Mouse (Mus musculus): ENCODE measurements around the gene Immp1l. TPM values are rescaled to one million over a fixed set of nuclear protein-coding genes. Genes with fewer than 3 reads are reported as not detected.

The Immp1l gene
- polyA plus RNA-seq, 1 experiment from 2014 or later: 120 TPM

DNA sequence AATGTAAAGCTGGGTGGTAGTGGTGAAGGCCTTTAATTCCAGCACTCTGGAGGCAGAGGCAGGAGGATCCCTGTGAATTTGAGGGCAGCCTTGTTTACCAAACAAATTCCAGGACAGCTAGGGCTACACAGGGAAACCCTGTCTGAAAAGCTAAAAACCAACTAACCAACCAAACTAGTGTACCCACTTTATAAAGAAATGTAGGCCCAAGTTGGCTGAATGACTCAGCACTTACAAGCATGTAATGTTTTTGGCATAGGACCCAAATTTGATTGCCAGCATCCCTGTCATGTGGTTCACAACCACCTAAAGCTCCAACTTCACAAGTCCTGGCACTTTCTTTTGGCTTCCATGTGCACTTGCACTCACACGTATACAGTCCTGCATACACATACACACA, 12.2 kb downstream of the Immp1l start:
- ATAC-seq (ENCODE audit: insufficient read depth, low FRiP score, low TSS enrichment): no peak
- no peak for DNase-seq (ENCODE audit: low spot score)
- Histone ChIP-seq H3K4me1 (ENCODE audit: control insufficient read depth, insufficient read depth, low read length) (no peaks in the 10 kb centered on the region), H3K36me3 (ENCODE audit: control insufficient read depth, insufficient read depth, low read length) (no peaks in the 10 kb centered on the region), H3K27me3 (ENCODE audit: control insufficient read depth, insufficient read depth, low read length) (no peaks in the 10 kb centered on the region), H3K4me2 (ENCODE audit: low read depth) (no peak overlapping the region), H3K4me3 (ENCODE audit: low read depth, low read length) (no peak overlapping the region), H3K9me3 (ENCODE audit: control insufficient read depth, low read length) (no peaks in the 10 kb centered on the region), H3K27ac (ENCODE audit: low read depth, low read length) (no peak overlapping the region), H3K9ac (ENCODE audit: low read length) (no peak overlapping the region)
- WGBS: 100% methylated on average over 1 of the region's 1 CpGs

DNA sequence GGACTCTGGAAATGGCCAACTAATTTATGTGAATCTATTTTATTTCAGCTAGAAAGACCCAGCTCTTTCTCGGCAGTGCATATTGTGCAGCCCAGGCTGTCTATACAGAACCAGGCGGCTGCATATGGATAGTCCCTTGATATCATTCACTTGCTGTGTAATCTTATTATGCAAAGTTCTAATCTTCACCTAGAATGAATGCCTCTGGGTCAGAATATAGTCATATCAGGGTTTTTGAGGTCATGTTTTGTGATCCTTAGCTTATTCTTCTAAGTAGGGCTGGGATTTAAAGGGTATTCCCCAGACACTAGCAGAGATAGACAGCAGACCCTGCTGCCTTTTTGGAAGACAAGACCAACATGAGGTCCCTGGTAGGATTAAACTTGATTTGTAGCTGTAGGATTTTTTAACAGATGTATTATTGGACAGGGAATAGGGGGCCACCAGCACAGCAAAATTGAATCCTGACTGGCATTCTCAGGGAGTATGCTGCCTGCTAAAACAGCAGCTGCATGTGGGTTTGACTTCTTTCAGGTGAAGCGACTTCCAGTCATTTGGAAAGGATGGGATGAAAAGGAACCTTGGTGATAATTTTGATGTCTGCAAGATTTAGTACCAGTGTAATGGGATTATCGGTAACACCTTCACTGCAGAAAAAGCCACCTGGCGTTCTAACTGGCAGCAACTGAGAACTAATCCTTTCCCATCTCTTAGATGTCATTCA, 13.3 kb downstream of the Immp1l start:
- no peaks in the 10 kb centered on the region for H3K27me3 ChIP-seq (ENCODE audit: control insufficient read depth, insufficient read depth, low read length)
- H3K27ac ChIP-seq (ENCODE audit: low read depth, low read length): no peak overlapping the region
- ATAC-seq (ENCODE audit: insufficient read depth, low FRiP score, low TSS enrichment) (no peak), DNase-seq (ENCODE audit: low spot score) (no peak)
- H3K36me3 ChIP-seq (ENCODE audit: control insufficient read depth, insufficient read depth, low read length): no peaks in the 10 kb centered on the region
- no peak overlapping the region for H3K4me2 ChIP-seq (ENCODE audit: low read depth)
- H3K4me1 ChIP-seq (ENCODE audit: control insufficient read depth, insufficient read depth, low read length): no peaks in the 10 kb centered on the region
- H3K4me3 ChIP-seq (ENCODE audit: low read depth, low read length): no peak overlapping the region
- WGBS: 80% methylated on average over 5 of the region's 5 CpGs
- no peak overlapping the region for H3K9ac ChIP-seq (ENCODE audit: low read length)
- no peaks in the 10 kb centered on the region for H3K9me3 ChIP-seq (ENCODE audit: control insufficient read depth, low read length)

DNA sequence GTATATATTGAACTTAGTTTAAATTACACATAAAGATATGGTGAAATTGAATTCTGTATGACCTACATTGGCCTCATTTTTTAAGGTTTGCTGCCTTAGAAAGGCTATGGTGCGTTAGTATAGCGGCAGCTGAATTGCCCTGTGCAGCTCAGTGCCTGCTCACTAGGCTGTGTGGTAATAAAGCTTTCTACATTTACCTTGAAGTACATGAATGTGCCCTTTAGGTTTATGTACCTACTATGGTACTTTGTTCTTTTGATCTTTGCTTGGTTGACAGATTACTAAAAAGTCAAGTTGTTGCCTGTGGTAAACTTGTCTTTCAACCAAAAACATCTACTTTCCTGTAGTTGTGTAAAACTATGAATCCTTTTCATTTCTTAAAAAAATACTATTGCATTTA, 45.7 kb downstream of the Immp1l start:
- Histone ChIP-seq H3K4me3 (ENCODE audit: low read depth, low read length) (no peak overlapping the region), H3K4me1 (ENCODE audit: control insufficient read depth, insufficient read depth, low read length) (no peaks in the 10 kb centered on the region), H3K27ac (ENCODE audit: low read depth, low read length) (no peak overlapping the region), H3K36me3 (ENCODE audit: control insufficient read depth, insufficient read depth, low read length) (no peaks in the 10 kb centered on the region), H3K9ac (ENCODE audit: low read length) (no peak overlapping the region), H3K27me3 (ENCODE audit: control insufficient read depth, insufficient read depth, low read length) (no peaks in the 10 kb centered on the region), H3K9me3 (ENCODE audit: control insufficient read depth, low read length) (no peaks in the 10 kb centered on the region), H3K4me2 (ENCODE audit: low read depth) (no peak overlapping the region)
- 93% methylated on average over 2 of the region's 2 CpGs for WGBS
- no peak for DNase-seq (ENCODE audit: low spot score)
- ATAC-seq (ENCODE audit: insufficient read depth, low FRiP score, low TSS enrichment): no peak

DNA sequence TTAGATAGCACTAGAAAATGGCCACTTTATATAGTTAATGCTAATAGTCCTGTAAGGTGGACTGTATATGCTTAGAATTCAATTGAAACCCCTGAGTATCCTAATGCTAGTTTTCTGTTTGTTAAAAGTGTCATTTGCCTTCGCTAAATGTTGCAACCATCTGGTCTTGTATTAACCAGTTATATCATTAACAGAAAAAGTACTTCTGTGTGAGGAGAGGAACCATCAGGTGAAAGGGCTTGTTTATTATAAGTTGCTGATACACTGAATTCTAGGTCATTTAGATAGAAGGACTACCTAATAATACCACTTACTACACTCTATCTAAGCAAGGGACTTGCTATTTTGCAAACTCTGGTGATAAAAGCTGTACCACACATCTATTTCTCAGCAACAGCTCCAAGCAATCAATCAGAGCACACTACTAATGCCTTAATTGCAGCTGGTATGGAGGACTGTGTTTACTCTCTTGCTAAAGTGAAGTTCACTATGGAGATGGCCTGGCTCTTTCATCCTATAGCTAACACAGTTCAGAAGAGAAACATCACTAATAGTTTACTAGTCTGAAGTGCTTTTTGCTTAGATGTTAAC, 47.0 kb downstream of the Immp1l start:
- Histone ChIP-seq H3K4me2 (ENCODE audit: low read depth) (no peak overlapping the region), H3K27me3 (ENCODE audit: control insufficient read depth, insufficient read depth, low read length) (no peaks in the 10 kb centered on the region), H3K4me3 (ENCODE audit: low read depth, low read length) (no peak overlapping the region), H3K4me1 (ENCODE audit: control insufficient read depth, insufficient read depth, low read length) (no peaks in the 10 kb centered on the region), H3K27ac (ENCODE audit: low read depth, low read length) (no peak overlapping the region), H3K36me3 (ENCODE audit: control insufficient read depth, insufficient read depth, low read length) (no peaks in the 10 kb centered on the region), H3K9ac (ENCODE audit: low read length) (no peak overlapping the region), H3K9me3 (ENCODE audit: control insufficient read depth, low read length) (no peaks in the 10 kb centered on the region)
- ATAC-seq (ENCODE audit: insufficient read depth, low FRiP score, low TSS enrichment) (no peak), DNase-seq (ENCODE audit: low spot score) (no peak)
- 92% methylated on average over 1 of the region's 1 CpGs for WGBS

DNA sequence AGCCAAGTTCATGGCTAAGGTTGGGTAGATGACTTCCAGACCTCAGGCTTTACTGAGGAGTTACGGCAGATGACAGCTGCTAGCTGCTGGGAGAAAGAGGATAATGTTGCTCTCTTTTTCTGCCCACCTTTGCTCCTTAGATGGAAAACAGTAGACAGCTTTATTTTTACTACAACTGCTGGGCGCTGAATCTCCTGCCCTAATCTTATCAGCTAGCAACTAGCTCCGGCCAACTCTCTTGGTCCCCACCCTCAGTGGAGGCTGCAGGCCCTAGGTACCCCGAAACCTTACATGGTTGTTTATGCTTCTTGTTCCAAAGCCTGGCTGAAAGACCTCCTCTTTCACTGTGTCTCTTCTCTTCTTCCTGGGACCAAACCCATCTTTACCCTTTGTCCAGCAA, 49.4 kb downstream of the Immp1l start:
- Histone ChIP-seq H3K4me3 (ENCODE audit: low read depth, low read length) (no peak overlapping the region), H3K27ac (ENCODE audit: low read depth, low read length) (no peak overlapping the region), H3K36me3 (ENCODE audit: control insufficient read depth, insufficient read depth, low read length) (no peaks in the 10 kb centered on the region), H3K4me1 (ENCODE audit: control insufficient read depth, insufficient read depth, low read length) (no peaks in the 10 kb centered on the region), H3K27me3 (ENCODE audit: control insufficient read depth, insufficient read depth, low read length) (no peaks in the 10 kb centered on the region), H3K9ac (ENCODE audit: low read length) (no peak overlapping the region), H3K4me2 (ENCODE audit: low read depth) (no peak overlapping the region), H3K9me3 (ENCODE audit: control insufficient read depth, low read length) (no peaks in the 10 kb centered on the region)
- no peak for DNase-seq (ENCODE audit: low spot score)
- ATAC-seq (ENCODE audit: insufficient read depth, low FRiP score, low TSS enrichment): no peak
- 93% methylated on average over 4 of the region's 4 CpGs for WGBS

DNA sequence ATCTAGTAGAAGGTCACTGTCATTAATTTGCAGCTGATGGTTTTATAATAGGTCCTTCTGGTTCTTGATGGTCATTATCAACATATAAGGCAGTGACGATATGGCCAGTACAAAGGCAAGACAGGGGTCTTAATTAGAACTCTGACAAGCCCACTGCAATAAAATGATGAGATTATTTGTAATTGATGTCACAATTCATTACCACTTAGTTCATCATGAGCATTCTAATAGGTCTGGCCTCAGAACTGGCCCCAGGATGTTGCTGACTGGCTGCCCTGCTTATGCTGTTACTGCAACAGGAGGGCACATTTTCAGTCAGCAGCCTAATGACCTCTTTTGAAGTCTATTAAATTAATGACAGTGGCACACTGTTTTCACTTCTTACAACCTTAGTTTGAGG, 59.0 kb downstream of the Immp1l start:
- Histone ChIP-seq H3K4me2 (ENCODE audit: low read depth) (no peak overlapping the region), H3K9me3 (ENCODE audit: control insufficient read depth, low read length) (no peaks in the 10 kb centered on the region), H3K4me1 (ENCODE audit: control insufficient read depth, insufficient read depth, low read length) (no peaks in the 10 kb centered on the region), H3K27me3 (ENCODE audit: control insufficient read depth, insufficient read depth, low read length) (no peaks in the 10 kb centered on the region), H3K36me3 (ENCODE audit: control insufficient read depth, insufficient read depth, low read length) (no peaks in the 10 kb centered on the region), H3K27ac (ENCODE audit: low read depth, low read length) (no peak overlapping the region), H3K4me3 (ENCODE audit: low read depth, low read length) (no peak overlapping the region), H3K9ac (ENCODE audit: low read length) (no peak overlapping the region)
- WGBS: 85% methylated on average over 1 of the region's 1 CpGs
- ATAC-seq (ENCODE audit: insufficient read depth, low FRiP score, low TSS enrichment) (no peak), DNase-seq (ENCODE audit: low spot score) (no peak)

DNA sequence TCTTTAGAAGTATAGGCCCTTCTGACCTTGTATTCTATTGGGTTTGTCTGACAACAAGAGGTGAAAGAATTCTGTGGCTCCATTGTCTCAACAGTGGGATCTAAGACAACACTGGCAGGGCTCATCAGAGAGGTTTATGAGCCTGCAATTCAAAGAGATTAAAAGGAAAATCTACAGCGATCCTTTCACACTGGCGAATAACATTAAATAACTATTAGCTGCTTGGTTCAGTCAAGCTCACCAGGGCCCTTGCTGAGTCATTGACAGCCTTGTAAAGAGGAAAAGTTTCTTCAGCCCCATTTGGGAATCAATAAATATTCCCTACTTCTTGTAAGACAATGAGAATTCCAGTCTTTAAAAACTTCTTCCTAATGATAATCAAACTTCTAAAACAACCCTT, 69.5 kb downstream of the Immp1l start:
- Histone ChIP-seq H3K27ac (ENCODE audit: low read depth, low read length) (no peak overlapping the region), H3K4me1 (ENCODE audit: control insufficient read depth, insufficient read depth, low read length) (no peaks in the 10 kb centered on the region), H3K4me2 (ENCODE audit: low read depth) (no peak overlapping the region), H3K4me3 (ENCODE audit: low read depth, low read length) (no peak overlapping the region), H3K9me3 (ENCODE audit: control insufficient read depth, low read length) (no peaks in the 10 kb centered on the region), H3K27me3 (ENCODE audit: control insufficient read depth, insufficient read depth, low read length) (no peaks in the 10 kb centered on the region), H3K36me3 (ENCODE audit: control insufficient read depth, insufficient read depth, low read length) (no peaks in the 10 kb centered on the region), H3K9ac (ENCODE audit: low read length) (no peak overlapping the region)
- ATAC-seq (ENCODE audit: insufficient read depth, low FRiP score, low TSS enrichment) (peak; percentile 54), DNase-seq (ENCODE audit: low spot score) (peak; percentile 11)
- 5% methylated on average over 2 of the region's 2 CpGs for WGBS

DNA sequence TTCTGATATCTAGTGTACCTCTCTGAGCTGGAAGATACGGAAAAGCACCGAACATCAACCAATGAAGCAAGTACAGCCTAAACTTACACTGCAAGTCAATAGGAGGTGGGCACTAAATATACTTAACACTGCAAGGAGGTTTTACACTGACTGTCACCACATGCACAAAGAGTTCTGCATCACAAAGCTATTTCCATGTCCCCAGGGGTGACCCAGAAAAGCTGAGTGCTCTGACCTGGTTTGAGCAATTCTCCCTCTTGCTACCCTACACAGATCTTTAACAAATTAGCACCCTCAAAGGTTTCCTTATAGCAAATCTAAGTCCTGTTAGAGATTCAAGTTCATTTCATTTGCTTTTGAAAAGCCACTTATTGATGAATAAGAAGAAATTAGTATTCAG, 73.6 kb downstream of the Immp1l start:
- no peaks in the 10 kb centered on the region for H3K4me1 ChIP-seq (ENCODE audit: control insufficient read depth, insufficient read depth, low read length)
- no peaks in the 10 kb centered on the region for H3K27me3 ChIP-seq (ENCODE audit: control insufficient read depth, insufficient read depth, low read length)
- no peak for DNase-seq (ENCODE audit: low spot score)
- H3K4me2 ChIP-seq (ENCODE audit: low read depth): no peak overlapping the region
- no peak overlapping the region for H3K9ac ChIP-seq (ENCODE audit: low read length)
- no peaks in the 10 kb centered on the region for H3K36me3 ChIP-seq (ENCODE audit: control insufficient read depth, insufficient read depth, low read length)
- H3K9me3 ChIP-seq (ENCODE audit: control insufficient read depth, low read length): no peaks in the 10 kb centered on the region
- ATAC-seq (ENCODE audit: insufficient read depth, low FRiP score, low TSS enrichment): no peak
- H3K27ac ChIP-seq (ENCODE audit: low read depth, low read length): no peak overlapping the region
- WGBS: 93% methylated on average over 2 of the region's 2 CpGs
- H3K4me3 ChIP-seq (ENCODE audit: low read depth, low read length): no peak overlapping the region

DNA sequence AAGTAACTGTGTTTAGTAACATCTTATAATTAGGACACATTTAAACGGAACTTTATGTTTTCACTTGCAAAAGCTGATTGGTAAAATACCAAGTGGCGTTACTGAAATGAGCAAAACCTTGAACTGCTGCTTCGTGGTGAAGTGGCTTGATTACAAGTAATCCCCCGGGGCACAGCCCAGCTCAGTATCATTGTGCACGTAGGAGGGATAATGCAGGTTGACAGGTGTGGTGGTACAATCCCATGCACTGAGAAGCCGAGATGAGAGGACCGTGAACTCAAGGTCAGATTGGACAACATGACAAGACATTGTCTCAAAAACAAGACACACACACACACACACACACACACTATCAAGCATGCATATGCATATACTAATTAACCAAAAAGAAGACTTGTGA, 80.8 kb downstream of the Immp1l start:
- H3K4me3 ChIP-seq (ENCODE audit: low read depth, low read length): no peak overlapping the region
- no peaks in the 10 kb centered on the region for H3K27me3 ChIP-seq (ENCODE audit: control insufficient read depth, insufficient read depth, low read length)
- H3K9me3 ChIP-seq (ENCODE audit: control insufficient read depth, low read length): no peaks in the 10 kb centered on the region
- DNase-seq (ENCODE audit: low spot score): no peak
- H3K4me2 ChIP-seq (ENCODE audit: low read depth): no peak overlapping the region
- no peaks in the 10 kb centered on the region for H3K4me1 ChIP-seq (ENCODE audit: control insufficient read depth, insufficient read depth, low read length)
- no peak overlapping the region for H3K9ac ChIP-seq (ENCODE audit: low read length)
- no peaks in the 10 kb centered on the region for H3K36me3 ChIP-seq (ENCODE audit: control insufficient read depth, insufficient read depth, low read length)
- no peak overlapping the region for H3K27ac ChIP-seq (ENCODE audit: low read depth, low read length)
- 86% methylated on average over 7 of the region's 7 CpGs for WGBS
- ATAC-seq (ENCODE audit: insufficient read depth, low FRiP score, low TSS enrichment): no peak
